Mouse (Mus musculus) adrenal gland, adult 10 weeks (tissue): ENCODE data around the gene Zbtb46. TPM values are rescaled to one million over a fixed set of nuclear protein-coding genes. Genes with fewer than 3 reads are reported as not detected.

Experiments used
- polyA plus RNA-seq: library from polyadenylated mRNA; stranded (reverse); fragments of 350-450 nt; fragmentation: Illumina TruSeq; extraction: RNeasy Lipid Tissue Mini Kit (QIAGEN cat#74804); gene quantifications from one replicate; pipeline ENCODE4 v1.2.3, GENCODE M21; 2014; ENCODE audit warnings: low read depth, low replicate concordance

Gene Zbtb46
- polyA plus RNA-seq, result 8.7 TPM

DNA sequence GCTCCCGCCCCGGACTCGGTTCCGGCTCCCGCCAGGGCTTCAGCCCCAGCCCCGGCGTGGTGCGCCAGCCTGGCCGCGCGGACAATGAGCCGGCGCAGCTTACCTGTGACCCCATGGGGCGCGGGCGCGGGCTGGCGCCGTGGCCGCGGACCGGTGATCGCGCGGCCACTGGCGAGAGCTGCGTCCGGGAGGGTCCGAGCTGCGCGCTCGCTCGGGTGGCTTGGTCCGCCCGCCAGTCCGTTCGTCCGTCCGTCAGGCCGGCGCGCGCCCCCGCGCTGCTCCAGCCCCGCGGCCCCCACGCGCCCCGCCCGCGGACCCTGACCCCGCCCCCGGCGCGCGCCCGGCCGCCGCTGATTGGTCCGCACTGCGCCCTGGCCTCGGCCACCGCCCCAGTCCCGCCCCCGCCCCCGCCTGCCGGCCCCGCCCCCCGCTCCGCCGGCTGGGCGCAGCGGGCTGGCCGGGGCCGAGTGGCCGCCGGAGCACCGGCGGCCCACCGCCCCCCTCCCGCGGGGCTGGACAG lies at the start of gene Zbtb46:
Zbtb46 (minus strand) TSS at position 274 of the 520 bp plus-strand sequence.

DNA sequence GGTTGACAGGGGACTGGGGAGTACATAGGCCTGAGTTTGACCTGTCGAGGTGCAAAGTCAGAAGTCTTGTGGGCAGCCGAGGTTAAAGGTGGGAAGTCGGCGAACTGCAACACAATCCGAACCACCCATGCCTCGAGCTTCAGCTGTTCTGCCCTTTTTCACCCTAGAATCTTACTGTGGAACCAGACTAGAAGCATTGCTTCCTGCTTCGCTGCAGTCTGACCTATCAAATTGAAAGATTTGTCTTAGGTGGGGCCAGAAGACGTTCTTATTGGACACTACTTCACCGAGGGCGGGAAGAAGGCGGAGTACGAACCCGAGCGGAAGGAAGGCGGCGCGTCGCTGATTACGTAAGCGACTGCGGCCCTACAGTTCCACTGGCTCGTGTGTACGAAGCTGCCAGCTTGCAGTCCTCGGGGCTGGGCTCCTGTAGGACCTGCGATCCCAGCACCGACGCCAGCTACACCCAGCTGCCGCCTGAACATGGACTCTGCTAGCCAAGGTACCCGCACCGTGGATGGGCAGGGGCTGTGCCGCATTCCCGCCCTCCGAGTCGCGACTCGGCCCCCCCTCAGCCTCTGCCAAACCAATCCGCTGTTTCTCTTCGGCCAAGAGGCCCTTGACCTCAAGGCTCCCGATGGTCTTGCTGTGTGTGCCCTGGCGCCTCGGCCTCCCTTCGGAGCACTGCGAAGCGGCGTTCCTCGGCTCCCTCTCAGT lies 37.8 kb upstream of the Zbtb46 start, which contains the start of gene Tpd52l2:
Tpd52l2 (plus strand) TSS at position 312 of the 717 bp plus-strand sequence.

DNA sequence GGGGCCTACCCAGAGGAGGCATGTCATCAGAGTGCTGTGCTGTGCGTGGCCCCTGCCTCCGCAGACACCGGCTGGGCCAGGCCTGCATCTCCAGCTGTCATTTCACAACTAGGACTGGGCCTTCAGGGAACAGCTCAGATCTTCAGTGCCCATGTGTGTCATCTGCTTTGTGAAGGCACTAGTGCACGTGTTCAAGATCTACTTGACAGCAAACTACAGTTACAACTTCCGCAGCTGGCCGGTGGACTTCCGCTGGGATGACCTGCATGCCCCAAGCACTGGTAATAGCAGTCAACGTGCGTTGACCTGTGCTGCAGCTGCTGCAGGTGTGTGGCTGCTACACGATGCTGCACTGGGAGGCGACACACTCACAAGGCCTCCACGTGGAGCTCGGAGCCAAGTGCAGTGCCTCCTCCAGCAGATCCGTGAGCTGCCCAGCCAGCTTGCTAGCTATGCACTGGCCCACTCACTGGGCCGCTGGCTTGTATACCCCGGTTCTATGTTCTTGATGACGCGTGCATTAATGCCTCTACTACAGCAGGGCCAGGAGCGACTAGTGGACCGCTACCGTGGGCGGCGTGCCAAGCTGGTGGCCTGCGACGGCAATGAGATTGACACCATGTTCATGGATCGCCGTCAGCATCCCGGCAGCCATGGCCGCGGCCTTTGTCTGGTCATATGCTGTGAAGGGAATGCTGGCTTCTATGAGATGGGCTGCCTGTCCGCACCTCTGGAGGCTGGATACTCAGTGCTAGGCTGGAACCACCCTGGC lies 34.1 kb upstream of the Zbtb46 start, which contains the start of gene Abhd16b:
Abhd16b (plus strand) TSS at position 51 of the 772 bp plus-strand sequence.

DNA sequence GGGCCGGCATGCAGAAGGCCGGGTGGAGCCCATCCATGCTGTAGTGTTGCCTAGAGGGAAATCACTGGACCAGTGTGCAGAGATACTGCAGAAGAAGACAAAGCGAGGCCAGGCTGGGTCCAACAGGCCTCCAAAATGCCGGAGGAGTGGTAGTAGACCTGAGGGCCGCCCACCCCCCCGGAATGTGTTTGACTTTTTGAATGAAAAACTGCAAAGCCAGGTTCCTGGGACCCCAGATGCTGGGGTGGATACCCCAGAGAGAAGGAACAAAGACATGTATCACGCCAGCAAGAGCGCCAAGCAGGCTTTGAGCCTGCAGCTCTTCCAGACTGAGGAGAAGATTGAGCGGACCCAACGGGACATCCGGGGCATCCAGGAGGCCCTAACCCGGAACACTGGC lies 79.4 kb downstream of the Zbtb46 start, which contains the start of gene Lime1:
Lime1 (plus strand) TSS at position 301 of the 400 bp plus-strand sequence.

DNA sequence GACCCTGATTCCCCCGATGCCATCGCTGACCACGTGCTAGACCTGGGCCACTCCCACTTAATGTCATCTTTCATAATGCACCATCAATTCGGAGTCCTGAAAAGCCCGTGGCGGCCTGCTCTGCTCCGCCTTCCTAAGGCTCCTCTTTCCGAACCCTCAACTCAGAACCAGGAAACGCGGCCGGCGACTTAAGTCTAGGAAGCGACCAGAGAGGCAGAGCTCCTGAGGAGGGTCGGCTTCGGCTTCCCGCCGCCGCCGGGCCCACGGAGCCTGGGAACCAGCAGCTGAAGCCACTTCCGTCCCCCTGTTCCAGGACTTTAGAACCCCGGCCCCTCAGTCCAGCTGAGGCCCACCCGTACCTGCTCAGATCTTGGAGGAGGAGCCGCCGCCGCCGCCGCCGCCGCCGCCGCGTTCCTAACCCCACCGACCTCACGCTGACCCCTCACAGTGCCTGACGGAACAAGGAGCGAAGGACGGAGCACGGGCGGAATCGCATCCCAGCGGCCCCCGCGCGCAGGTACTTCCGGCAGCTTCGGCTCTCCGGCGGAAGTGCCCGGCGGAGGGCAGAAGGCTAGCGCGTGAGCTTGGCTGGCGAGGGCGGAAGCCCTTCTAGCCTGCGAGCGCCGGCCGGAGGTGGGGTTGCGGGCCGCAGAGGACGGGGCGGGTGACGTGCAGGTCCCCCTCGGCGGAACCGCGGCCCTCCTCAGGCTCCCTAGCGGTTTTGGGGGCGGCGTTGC lies 94.2 kb downstream of the Zbtb46 start, which contains the start of the genes Zgpat and Arfrp1:
Zgpat (plus strand) TSS at position 69 of the 737 bp plus-strand sequence.
Arfrp1 (minus strand) TSS at position 545 of the 737 bp plus-strand sequence.

Other genes starting within 250 kb of the Zbtb46 start
- gene Srms, start 246.2 kb downstream of the Zbtb46 start, polyA plus RNA-seq, result not detected
- gene Fndc11, start 239.4 kb downstream of the Zbtb46 start, polyA plus RNA-seq, result not detected
- 2.0 TPM for gene Helz2, start 217.4 kb downstream of the Zbtb46 start, polyA plus RNA-seq
- 6.2 TPM for gene Gmeb2, start 171.4 kb downstream of the Zbtb46 start, polyA plus RNA-seq
- gene Stmn3, start 144.9 kb downstream of the Zbtb46 start, polyA plus RNA-seq, result 3.5 TPM
- gene Rtel1, start 139.7 kb downstream of the Zbtb46 start, polyA plus RNA-seq, result 8.2 TPM
- 1.5 TPM for gene Zgpat, start 94.5 kb downstream of the Zbtb46 start, polyA plus RNA-seq
- gene Arfrp1, start 94.0 kb downstream of the Zbtb46 start, polyA plus RNA-seq, result 36.5 TPM
- not detected for gene Lime1, start 79.3 kb downstream of the Zbtb46 start, polyA plus RNA-seq
- not detected for gene Abhd16b, start 33.8 kb upstream of the Zbtb46 start, polyA plus RNA-seq
- gene Tpd52l2, start 37.7 kb upstream of the Zbtb46 start, polyA plus RNA-seq, result 77.2 TPM
- 47.9 TPM for gene Dnajc5, start 61.1 kb upstream of the Zbtb46 start, polyA plus RNA-seq
- gene Uckl1, start 125.5 kb upstream of the Zbtb46 start, polyA plus RNA-seq, result 16.6 TPM
- gene Prpf6, start 132.4 kb upstream of the Zbtb46 start, polyA plus RNA-seq, result 40.8 TPM
- gene Zfp512b, start 133.4 kb upstream of the Zbtb46 start, polyA plus RNA-seq, result 5.6 TPM
- 9.0 TPM for gene Samd10, start 139.8 kb upstream of the Zbtb46 start, polyA plus RNA-seq
- not detected for gene Gm29797, start 197.6 kb upstream of the Zbtb46 start, polyA plus RNA-seq
- 0.35 TPM for gene Sox18, start 212.2 kb upstream of the Zbtb46 start, polyA plus RNA-seq
- gene Tcea2, start 220.9 kb upstream of the Zbtb46 start, polyA plus RNA-seq, result not detected
- gene Rgs19, start 234.6 kb upstream of the Zbtb46 start, polyA plus RNA-seq, result 20.9 TPM
- not detected for gene Lkaaear1, start 239.0 kb upstream of the Zbtb46 start, polyA plus RNA-seq